Mouse (Mus musculus) central nervous system, embryonic 14 days (tissue): ENCODE measurements around the gene Defb18. TPM values are rescaled to one million over a fixed set of nuclear protein-coding genes. Genes with fewer than 3 reads are reported as not detected.

Experiments used
- polyA plus RNA-seq: library from polyadenylated mRNA; depleted of rRNA; stranded (reverse); fragments of >200 nt; gene quantifications from 2 replicates; pipeline ENCODE4 v1.2.3, GENCODE M21; 2012; rRNA removed

Defb18 gene
- not detected in 2 replicates for polyA plus RNA-seq

DNA sequence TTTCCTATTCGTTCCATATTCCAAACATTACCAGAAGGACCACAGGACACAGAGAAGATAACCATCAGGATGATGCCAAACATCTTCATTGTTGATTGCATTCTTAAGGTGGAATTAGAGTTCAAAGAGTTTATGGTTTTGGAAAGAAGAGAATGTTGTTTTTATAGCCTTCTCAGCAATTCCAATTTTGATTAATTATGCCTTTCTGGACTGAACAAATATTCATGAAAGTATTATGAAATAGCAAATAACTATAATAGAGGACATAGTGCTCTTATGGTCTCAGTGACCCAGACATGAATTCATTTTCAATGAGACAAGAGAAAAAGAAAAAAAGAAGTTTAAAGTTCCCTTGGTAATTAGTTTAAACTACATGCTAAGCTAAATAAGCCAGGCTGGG is at the start of gene Defb18:
TSS of gene Defb18 (minus strand) at position 101 of the 400 bp plus-strand sequence.

DNA sequence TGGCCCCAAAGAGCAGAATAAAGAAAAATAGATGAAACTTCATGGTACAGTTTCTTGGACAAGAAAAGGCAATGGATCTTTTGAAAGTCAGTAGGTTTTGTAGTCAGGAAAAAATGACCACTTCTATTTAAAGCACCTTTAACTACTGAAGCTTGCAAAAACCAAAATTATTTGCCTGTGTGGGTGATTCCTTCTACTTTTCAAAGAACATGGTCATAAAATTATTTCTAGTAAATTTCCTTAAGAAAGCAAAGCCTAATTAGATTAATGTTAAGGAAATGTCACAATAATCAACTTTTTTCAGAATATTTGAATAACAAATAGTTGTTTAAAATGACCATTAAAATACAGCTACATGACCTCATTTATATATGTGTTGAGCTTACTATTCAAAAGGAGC is 27.8 kb upstream of the Defb18 start, which contains the start of gene Defb41:
TSS of gene Defb41 (minus strand) at position 101 of the 400 bp plus-strand sequence.

Other genes with a start within 250 kb of the Defb18 start
- not detected in 2 replicates for gene Crisp4, start 91.5 kb downstream of the Defb18 start, polyA plus RNA-seq
- gene Defb41, start 27.7 kb upstream of the Defb18 start, polyA plus RNA-seq: not detected in 2 replicates